Mouse (Mus musculus) layer of hippocampus, postnatal 14 days (tissue): Measurements from ENCODE around the gene Wwox. TPM values are rescaled to one million over a fixed set of nuclear protein-coding genes. Genes with fewer than 3 reads are reported as not detected.

Source experiments
- DNase-seq, 2 experiments: peaks; one replicate each; pipeline ENCODE4 v3.0.0; 2021 to 2022; ENCODE audit warnings: low spot score in 2 of 2, mixed read lengths in 1 of 2
- total RNA-seq, 2 experiments: library from RNA; stranded (reverse); gene quantifications; 2 replicates each; pipeline ENCODE4 v1.2.3; 2021

Wwox gene
- total RNA-seq, 2 experiments from 2014 or later = 11.2 to 12.3 TPM

DNA sequence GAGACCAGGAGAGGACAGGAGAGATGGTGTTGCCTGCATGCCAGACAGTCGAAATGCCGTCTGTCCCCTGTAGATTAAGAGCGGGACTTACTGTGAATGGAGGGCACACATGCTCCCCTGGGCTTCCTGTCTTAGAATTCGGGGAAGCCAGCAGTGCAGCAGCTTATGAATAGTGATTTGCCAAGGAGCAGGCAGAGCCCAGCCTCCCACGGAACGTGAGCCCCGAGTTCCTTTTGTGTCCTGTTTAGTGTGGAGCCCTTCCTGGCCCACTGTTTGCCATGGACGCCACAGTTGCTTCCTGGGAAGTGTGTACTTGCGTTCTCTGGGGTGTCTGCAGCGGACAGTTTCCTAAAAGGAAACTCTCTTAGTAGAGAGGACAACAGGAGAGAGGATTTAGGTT is 23.9 kb downstream of the Wwox start:
- no peak for DNase-seq

GRCm38 (mm10) chr8:114468526-114469207 is 29.2 kb downstream of the Wwox start:
- no peak for DNase-seq

GRCm38 (mm10) chr8:114469208-114469590 is 29.7 kb downstream of the Wwox start:
- no peak for DNase-seq

- no peak for DNase-seq
Observed at GRCm38 (mm10) chr8:114473546-114473945, 34.1 kb downstream of the Wwox start.

DNA sequence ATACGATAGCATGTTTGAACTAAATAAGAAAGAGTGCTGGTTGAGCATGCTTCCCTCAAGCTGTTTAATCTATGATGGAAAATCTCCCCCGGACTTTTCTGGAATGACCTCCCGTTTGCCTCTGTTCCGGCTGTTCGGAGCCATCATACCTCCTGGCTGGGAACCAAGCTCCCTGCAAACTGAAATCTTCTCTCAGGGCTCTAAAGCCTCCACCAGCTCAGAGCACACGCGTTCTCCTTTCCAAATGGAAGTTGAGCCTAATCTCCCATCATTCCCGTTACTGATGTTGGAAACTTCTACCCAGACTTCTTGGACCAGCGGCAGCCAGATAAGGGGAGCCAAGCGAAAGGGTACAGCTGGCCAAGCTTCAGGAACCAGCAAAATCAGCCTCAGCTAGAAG is 37.5 kb downstream of the Wwox start:
- DNase-seq = no peak

DNA sequence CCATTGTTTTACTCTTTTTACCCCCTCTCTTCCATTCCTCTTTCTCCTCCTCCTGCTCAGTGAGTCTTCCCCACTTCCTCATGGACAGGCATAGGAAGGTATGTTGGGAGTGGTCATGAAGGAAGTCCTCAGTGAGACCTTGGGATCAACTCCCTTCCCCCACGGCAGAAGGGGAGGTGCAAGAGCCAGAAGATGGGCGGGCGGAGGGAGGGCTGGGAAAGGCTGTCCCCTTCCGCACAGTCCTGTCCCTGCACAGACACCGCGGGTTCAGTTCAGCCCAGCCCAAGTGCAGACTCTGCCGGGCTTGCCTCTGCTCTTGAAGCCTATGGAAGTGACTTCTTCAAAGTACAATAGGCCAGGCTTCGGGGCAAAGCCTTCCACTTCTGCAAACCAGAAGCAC is 38.3 kb downstream of the Wwox start:
- no peak for DNase-seq

DNA sequence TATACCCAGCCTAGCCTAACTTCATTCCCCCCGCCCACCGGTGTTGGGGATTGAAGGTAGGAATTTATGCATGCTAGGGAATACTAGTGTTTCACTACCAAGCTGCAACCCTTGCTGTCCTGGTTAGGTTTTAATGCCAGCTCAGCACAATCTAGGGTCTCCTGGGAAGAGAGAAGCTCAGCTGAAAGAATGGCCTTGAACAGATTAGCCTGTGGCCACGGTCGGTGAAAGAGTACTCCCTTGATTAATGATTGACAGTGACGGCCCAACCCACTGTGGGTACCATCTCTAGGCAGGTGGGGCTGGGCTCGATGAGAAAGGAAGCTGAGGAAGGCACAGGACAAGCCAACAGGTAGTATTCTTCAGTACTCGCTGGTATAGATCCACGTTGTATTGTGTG is 40.3 kb downstream of the Wwox start:
- no peak for DNase-seq

DNA sequence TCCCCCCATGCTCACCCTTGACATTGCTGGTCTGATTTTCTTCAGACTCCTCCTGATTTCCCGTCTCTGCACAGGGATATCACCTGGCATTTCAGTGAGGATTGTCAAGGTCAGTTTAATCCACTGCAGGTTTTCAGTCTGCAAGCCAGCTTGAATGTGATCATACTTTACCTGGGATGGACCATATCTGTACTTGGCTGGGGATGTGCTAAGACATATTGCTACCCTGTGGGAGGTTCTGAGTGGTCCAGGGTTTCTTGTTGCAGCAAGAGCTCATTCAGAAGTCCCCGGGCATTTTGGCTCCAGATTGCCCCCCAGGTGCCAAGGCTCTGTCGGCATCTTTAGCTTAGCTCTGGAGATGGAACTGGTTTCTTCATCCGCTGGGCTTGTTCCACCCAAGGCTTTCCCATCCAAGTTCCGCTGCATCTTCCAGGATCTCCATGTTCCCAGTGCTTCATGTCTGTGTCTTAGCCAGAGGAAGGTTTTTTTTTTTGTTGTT is 52.3 kb downstream of the Wwox start:
- DNase-seq = no peak

DNA sequence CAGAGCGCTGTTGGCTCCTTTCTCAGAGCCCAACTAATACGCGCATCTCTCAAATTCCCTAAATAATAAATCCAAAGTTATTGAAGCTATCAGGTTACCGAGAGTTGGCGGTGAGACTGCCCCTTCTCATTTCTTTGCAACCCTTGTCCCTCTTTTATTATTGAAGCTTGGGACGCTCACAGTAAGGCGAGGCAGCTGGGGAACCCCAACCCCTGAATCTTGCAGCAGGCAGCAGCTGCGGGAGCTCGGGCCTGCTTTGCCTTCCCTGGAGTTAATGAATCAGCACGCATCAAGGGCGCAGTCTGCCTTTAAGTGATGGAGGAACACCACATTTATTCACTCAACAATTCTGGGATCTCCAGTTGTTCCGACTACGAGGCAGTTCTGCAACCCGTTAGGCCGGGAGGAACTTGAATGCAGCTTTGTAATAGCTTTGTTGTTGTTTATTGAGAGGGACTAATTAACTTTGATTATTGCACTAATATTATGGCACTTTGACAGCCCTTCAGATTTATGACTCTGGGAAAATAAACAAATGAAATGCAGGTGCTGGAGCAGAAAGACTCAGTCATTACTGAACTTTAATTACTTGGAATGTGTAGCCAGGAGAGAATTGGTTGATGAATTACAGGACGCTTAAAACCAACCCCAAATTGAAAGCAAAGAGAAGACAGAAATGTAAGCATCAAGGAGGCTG is 60.1 kb downstream of the Wwox start:
- no peak for DNase-seq

GRCm38 (mm10) chr8:114501906-114502305 is 62.5 kb downstream of the Wwox start:
- DNase-seq = no peak

GRCm38 (mm10) chr8:114503196-114503595 is 63.7 kb downstream of the Wwox start:
- DNase-seq = no peak

GRCm38 (mm10) chr8:114504889-114505288 is 65.4 kb downstream of the Wwox start:
- no peak for DNase-seq

GRCm38 (mm10) chr8:114505351-114506347 is 66.2 kb downstream of the Wwox start:
- DNase-seq = no peak

DNA sequence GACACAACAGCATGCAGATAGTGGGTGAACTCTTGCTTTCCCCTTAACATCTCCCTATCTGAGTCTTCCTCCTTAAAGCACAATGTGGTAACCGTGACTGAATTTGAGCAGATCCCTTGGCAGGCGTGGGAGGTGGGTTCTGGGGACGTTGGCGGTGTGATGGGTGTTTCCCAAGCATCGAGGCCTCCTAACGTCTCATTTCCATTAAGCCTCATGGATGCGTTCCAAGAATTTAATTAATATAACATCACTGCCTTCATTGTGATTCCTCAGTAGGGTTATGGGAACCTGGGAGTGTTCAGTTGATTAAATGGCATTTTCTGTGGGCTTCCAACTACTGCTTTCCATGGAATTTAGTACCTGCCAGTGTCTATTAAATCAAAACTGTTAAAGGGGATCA is 67.9 kb downstream of the Wwox start:
- DNase-seq = no peak

GRCm38 (mm10) chr8:114510226-114510625 is 70.8 kb downstream of the Wwox start:
- DNase-seq = no peak

- DNase-seq = no peak
Observed at GRCm38 (mm10) chr8:114512075-114512935, 72.8 kb downstream of the Wwox start.

DNA sequence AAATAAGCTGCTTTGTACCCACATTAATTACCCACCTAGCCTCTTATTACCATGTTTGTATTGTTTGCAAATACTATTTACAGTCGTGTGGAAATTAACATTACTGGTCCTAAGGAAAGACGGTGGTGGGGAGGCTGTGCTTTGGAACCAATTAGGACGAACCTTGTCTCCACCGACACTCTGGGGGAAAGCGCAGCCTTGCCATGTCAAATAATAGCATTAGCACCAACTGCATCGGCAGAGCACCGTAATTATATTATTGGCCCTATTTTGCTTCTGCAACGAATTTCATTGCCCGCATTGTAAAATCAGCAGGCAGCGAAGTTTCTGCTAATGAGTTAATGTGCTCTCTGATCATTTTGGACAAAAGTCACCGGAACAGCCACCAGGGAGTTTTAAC is 75.2 kb downstream of the Wwox start:
- no peak for DNase-seq

- DNase-seq = no peak
Observed at GRCm38 (mm10) chr8:114523061-114523460, 83.6 kb downstream of the Wwox start.

- DNase-seq = no peak
Observed at GRCm38 (mm10) chr8:114526626-114527267, 87.3 kb downstream of the Wwox start.

GRCm38 (mm10) chr8:114527648-114528221 is 88.3 kb downstream of the Wwox start:
- DNase-seq = peak; percentile 3 to 5
